Comparison of ENCODE assay signal across 8 mouse cellular contexts in the genomic region with DNA sequence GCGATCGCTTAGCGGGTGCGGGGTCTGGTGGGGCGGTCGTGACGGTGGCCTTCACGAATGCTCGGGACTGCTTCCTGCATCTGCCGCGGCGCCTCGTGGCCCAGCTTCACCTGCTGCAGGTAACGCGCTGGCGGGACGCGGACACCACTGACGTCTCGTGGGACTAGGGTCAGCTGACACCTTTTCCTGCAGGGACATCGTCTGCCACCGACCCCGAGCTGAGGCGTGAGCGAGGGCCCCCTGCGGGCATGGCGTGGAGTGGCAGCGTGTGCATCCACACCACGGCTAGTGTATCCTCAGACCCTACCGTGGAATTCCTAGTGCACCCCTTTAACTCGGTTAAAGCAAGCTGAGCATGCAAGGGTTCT. TPM values are rescaled to one million over a fixed set of nuclear protein-coding genes. Genes with fewer than 3 reads are reported as not detected.
DNase-seq lines count a peak whose midpoint lies in the region; ATAC-seq lines count a peak whose summit lies in the region.

A gene (minus strand): TSS at position 187 of the 368 bp plus-strand sequence.

- H3K4me2 ChIP-seq in lung, embryonic 16.5 days (ENCODE audit: low read depth, low read length): peak within 1 kb of the TSS; percentile 71

- peak within 1 kb of the TSS; percentile 88 for H3K27ac ChIP-seq in hindbrain, embryonic 10.5 days
- peak within 1 kb of the TSS; percentile 52; the same call in 1 of the 2 replicates for H3K27ac ChIP-seq in lung, embryonic 16.5 days (ENCODE audit: low read length)

- no peaks in the 10 kb centered on the region for H3K27me3 ChIP-seq in hindbrain, embryonic 10.5 days (ENCODE audit: insufficient read depth, poor library complexity, severe bottlenecking)
- H3K27me3 ChIP-seq in lung, embryonic 16.5 days (ENCODE audit: control insufficient read depth, insufficient read depth, low read depth, low read length): no peaks in the 10 kb centered on the region

- peaks cover 15% of the 10 kb centered on the region for H3K4me1 ChIP-seq in hindbrain, embryonic 10.5 days (replicated peaks)
- peaks cover 10% of the 10 kb centered on the region for H3K4me1 ChIP-seq in lung, embryonic 16.5 days (replicated peaks; ENCODE audit: control insufficient read depth, insufficient read depth, low read length)

- peak within 1 kb of the TSS; percentile 85 for H3K4me3 ChIP-seq in hindbrain, embryonic 10.5 days
- H3K4me3 ChIP-seq in lung, embryonic 16.5 days (ENCODE audit: low read length): peak within 1 kb of the TSS; percentile 76

- H3K9me3 ChIP-seq in hindbrain, embryonic 10.5 days: no peaks in the 10 kb centered on the region
- no peaks in the 10 kb centered on the region for H3K9me3 ChIP-seq in lung, embryonic 16.5 days (ENCODE audit: control insufficient read depth, low read length)

- H3K36me3 ChIP-seq in hindbrain, embryonic 10.5 days: peaks cover 10% of the 10 kb centered on the region
- H3K36me3 ChIP-seq in lung, embryonic 16.5 days (ENCODE audit: control insufficient read depth, insufficient read depth, low read length): peaks cover 4% of the 10 kb centered on the region; the same call in 1 of the 2 replicates

- peak; percentile 86 for DNase-seq in NIH3T3 (ENCODE audit: low read depth)
- peak; percentile 88 for DNase-seq in cerebellum, adult 9-11 months
- DNase-seq in frontal cortex, adult 2 months (ENCODE audit: extremely low spot score in 1 of 2, low spot score in 1 of 2): peak; percentile 72 to 88
- peak; percentile 77 for DNase-seq in hindbrain, embryonic 10.5 days (ENCODE audit: low spot score)
- DNase-seq in layer of hippocampus, adult 9-11 months: peak; percentile 87
- DNase-seq in ovary, postnatal 10 days (ENCODE audit: low spot score): peak; percentile 64
- peak; percentile 78 for DNase-seq in thymus, postnatal 0 days (ENCODE audit: low spot score)

- peak; percentile 83 for ATAC-seq in lung, embryonic 16.5 days (ENCODE audit: low read depth)

- peak within 1 kb of the TSS; percentile 76 for H3K9ac ChIP-seq in lung, embryonic 16.5 days (ENCODE audit: low read length)

- under 1% methylated on average over 31 of the region's 31 CpGs for WGBS in hindbrain, embryonic 10.5 days
- WGBS in lung, embryonic 16.5 days: under 1% methylated on average over 31 of the region's 31 CpGs

RNA-seq across cellular contexts. Expression of the gene that starts here (rescaled TPM):
- 11.7 and 12.0 TPM in 2 replicates for polyA plus RNA-seq in frontal cortex, adult 2 months (2012; rRNA removed)
- 11.1 and 14.3 TPM in 2 replicates for polyA plus RNA-seq in hindbrain, embryonic 10.5 days (2016; fragmentation: Nextera tagmentation; extraction: Ambion mirVana)
- 13.5 and 14.4 TPM in 2 replicates for polyA plus RNA-seq in lung, embryonic 16.5 days (2015; fragmentation: Nextera tagmentation; extraction: Ambion mirVana)
- 16.4 and 18.6 TPM in 2 replicates for polyA plus RNA-seq in thymus, postnatal 0 days (2015; fragmentation: Nextera tagmentation; extraction: Ambion mirVana)

Comparison
In these comparisons a context has a peak if more than half of its experiments do, and no peak if none do; other contexts are left out.
1. Peak in every context shown above with its lines: DNase-seq, ATAC-seq, H3K4me3 ChIP-seq and H3K27ac ChIP-seq.